Mouse (Mus musculus): ENCODE measurements around the gene Pilrb2.

Gene Pilrb2

DNA sequence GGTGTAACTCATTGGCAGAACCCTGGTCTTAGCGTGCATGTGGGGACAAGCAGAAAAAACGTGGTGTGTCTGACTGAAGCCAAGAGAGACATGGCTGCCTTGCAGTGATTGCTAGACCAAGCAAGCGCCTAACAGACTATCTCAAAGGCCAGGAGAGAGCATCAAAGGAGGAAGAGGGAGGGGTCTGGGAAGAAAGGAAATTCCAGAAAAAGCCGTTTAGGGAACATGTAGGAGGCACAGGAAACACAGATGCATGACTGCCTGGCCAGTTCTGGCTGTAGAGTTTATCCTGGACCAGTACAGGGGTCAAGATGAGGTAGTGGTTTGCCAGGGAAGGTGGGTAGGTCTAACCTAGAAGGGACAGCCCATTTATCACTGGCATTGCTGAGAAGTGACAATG, 38.1 kb downstream of the Pilrb2 start:
- no peak for DNase-seq (ENCODE audit: low spot score)

DNA sequence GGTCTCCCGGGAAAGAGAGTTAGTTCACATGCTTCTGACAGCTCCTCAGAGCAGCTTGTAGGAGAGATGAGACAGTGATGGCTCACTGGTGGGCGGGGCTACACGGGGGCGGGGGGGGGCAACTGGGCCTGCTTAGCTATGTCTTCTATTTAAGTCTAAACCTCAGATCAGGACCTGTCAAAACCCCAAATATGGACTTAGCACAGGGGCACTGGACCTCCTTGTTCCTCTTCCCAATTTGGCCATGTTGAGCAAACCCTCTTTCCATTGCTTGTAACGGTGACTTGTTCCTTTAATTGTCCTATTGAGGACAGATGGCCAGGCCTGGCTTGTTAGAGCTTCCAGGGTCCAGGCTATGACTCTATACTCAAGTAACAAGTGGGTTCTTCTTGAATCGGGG, 40.1 kb downstream of the Pilrb2 start:
- no peak for DNase-seq (ENCODE audit: low spot score)

DNA sequence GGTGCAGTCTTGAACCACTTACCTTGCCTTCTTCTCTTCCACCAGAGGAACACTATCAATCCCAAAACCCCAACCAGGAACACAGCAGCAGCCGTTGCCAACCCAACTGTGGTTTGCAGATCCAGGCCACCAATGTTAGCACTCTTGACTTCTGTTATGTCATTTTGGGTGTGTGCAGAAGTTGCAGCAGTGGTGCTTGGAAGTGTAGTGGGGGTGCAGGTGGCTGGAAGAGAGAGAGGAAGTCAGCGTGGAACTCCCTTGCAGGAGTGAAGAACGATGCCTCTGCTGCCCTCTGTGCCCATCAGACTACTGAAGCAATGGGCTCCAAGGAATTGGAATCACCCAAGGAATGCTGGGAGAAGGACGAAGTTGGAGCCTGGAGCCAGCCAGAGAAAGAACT, 40.5 kb downstream of the Pilrb2 start:
- DNase-seq (ENCODE audit: low spot score), result no peak

DNA sequence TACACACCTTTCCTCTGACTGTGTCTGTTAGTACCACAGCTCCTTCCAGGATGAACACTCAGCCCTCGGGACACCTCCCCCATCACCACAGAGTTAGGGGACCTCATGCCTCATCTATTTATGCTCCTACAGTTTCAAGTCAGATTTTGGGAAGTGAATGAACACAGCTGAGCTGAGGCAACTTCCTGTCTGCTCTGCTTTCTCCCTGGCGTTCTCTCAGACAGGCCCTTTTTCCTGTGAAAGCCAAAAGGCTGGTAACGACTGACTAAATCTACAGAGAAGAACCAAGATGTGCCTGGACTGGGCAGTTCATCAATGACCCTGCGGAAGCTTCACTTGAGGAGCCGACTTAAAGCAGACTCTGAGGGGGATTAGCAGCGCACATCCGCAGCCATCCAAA, 41.4 kb downstream of the Pilrb2 start:
- DNase-seq (ENCODE audit: low spot score), result no peak

DNA sequence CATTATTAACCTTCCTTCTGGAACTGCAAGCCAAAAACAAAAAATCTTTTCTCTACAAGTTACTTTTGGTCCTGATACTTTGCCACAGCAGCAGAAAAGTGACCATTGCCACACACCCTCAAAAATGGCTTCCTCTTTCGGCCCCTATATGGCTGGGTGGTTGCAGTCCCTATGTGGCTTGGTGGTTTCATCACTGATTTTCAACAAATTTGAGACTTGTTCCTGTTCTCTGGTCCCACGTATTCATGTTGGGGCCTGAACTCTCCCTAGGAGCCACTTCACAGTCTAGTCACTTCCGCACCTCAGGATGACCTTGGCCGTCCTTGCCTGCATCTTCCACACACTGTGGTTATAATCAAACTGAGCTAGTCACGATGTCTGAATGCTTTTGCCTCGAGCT, 42.9 kb downstream of the Pilrb2 start:
- DNase-seq (ENCODE audit: low spot score), result no peak

DNA sequence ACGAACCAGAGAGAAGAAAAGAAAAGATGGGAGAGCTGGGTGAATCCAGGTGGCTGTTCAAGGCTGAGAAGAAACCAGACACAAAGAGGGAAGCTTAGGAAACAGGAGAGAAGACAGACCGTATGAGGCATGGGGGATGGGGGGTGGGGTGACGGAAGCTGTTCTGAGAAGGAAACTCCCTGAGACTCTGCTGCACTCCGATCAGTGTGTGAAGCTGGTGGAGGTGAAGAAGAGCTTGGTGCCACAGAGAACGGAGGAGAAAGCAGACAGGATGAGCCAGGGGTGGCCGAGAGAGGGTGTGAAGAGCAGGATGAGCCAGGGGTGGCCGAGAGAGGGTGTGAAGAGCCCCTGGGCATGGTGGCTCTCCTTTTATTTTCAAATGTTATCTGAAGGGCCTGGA, 45.2 kb downstream of the Pilrb2 start:
- no peak for DNase-seq (ENCODE audit: low spot score)

DNA sequence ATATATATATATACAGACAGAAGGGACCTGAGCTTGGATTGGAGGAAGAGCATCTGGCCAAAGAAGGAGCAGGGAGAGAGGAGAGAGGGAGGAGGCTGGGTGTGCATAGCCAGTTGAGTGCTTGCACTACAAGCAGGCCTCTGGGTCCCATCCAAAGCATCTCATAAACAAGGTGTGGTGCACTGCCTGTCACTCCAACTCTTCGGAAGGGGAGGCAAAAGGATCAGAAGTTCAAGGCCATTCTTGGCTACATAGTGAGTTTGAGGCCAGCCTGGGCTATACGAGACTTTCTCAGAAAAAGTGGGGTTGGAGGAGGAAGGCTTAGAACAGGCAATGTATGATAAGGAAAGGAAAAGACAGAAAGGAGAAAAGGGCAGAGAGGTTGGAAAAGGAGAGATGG, 45.6 kb downstream of the Pilrb2 start:
- no peak for DNase-seq (ENCODE audit: low spot score)

DNA sequence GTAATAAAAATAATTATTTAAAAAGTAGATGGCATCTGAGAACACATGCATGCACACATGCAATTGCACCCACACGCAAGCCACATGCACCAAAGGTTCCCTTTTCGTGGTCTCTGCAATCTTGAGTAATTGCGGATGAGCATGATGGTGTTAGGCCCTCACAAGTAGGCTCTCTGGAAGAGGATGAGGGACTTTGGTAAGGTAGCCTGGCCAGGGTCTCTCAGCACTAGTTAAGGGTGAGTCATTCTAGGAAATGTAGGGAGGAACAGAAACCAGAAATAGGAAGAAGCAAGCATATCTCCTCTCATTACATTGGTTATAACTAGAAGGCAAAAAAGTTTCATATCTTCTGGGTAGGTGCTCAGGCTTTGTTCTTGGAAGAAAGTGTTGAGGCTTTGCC, 46.6 kb downstream of the Pilrb2 start:
- no peak for DNase-seq (ENCODE audit: low spot score)

DNA sequence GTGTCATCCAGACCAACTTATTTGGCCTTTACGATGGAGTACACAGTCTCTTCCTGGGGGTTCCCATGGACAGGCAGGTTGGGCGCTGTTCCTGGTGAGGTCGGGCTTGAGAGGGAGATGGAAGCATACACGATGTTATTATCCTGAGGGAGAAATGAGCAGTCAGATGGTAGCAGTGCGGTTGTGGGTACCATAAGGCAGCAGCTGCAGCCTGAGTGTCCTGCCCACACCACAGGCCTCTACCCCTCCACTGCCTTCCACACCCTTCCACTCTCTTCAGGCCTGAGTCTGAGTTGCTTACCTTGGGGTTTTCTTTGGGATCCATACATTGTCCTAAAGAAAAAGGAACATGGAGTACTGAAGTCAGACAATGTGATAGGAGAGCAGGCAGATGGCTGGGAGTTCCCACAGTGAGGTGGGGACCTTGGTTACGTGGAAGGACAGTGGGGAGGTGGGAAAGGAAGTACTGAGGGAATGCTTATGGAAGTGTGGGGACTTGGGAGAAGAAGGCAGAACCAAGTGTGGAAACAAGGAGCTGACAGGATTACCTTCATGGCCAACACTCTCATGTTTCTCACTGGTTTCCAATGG, 48.1 kb downstream of the Pilrb2 start:
- no peak for DNase-seq (ENCODE audit: low spot score)

DNA sequence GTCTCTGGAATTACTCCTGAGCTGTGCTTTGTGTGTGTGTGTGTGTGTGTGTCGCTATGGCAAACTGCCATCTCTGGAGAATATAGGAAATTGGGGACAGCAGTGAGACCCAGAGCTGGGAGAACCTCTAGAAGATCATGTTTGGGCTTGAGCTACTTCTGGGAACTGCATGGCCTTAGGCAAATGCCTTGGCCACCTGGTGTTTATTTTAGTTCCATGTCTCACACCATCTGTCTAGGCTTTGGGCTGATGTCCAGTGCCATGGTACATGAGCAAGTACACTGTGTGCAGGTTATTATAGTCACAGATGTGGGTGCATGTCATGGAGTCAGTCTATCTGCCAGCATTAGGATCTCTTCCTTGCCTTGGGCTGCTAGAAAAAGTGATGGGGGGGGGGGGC, 49.0 kb downstream of the Pilrb2 start:
- no peak for DNase-seq (ENCODE audit: low spot score)

DNA sequence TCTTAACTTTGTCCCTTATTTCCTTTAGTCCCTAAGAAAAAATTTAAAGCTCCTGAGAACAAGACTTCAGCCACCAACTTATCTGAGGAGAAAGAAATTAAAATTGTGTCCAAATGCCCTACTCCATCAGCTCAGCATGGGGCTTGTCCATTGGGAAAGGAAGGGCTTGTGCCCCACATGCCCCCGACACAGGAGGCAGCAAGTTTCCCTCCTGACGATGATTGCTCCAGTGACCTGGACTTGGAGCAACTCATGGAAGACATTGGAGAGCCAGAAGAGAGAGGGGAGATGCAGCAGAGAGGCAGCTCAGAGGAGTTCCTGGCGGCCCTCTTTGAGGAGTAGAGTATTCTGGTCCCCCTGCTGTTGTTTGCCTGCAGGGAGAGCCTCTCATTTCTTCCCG, 49.5 kb downstream of the Pilrb2 start:
- no peak for DNase-seq (ENCODE audit: low spot score)

DNA sequence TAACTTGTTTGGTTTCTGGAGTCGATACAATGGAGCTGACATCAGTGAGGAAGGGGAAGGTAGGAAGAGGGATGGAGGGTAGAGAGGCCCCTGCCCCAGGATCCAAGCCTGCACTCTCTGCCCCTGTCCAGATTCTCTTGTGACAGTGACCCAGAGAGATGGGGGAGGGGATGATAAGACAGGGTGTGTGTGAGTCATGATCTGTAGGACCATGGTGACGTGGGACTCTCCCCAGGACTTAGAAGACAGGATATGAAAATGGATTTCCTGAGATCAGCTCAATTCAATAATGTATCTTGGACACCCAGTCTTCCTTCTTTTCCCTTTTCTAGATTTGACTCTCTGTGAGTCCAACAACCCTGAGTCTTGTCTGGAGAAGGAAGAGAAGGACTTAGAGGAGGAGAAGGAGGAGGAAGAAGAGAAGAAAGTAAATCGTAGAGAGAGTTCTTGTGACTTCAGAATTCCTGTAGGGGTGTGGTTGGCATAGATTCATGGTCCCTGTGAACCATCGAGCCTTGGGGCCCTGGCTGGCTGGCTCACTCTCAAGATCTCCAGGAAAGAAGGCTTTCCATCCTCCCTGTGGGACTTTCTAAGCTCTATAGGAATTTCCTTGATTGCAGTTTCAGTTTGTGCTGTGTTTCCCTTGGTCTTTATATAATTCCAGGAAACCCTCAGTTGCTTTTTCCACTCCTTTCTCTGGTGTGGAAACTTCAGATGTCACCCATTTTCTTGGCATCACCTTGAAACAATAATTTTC, 54.0 kb downstream of the Pilrb2 start:
- DNase-seq (ENCODE audit: low spot score), result no peak

All from yolk sac, embryonic 10.5 days (tissue).